ENCODE assay signal across 8 mouse cellular contexts in genomic region chr5:36581924-36582642, GRCm38 (mm10). TPM values are rescaled to one million over a fixed set of nuclear protein-coding genes. Genes with fewer than 3 reads are reported as not detected.
DNase-seq lines count a peak whose midpoint lies in the region; ATAC-seq and TF ChIP-seq lines count a peak whose summit lies in the region.

No protein-coding gene starts in this region.

- no peak for TF ChIP-seq CTCF in Patski (IDR thresholded peaks at IDR 0.05)

- H3K9me3 ChIP-seq in hindbrain, embryonic 13.5 days: no peaks in the 10 kb centered on the region

- H3K4me3 ChIP-seq in hindbrain, embryonic 13.5 days: peak overlapping the region; percentile 70

- H3K36me3 ChIP-seq in hindbrain, embryonic 13.5 days: no peaks in the 10 kb centered on the region

- WGBS in hindbrain, embryonic 13.5 days: 2% methylated on average over 54 of the region's 54 CpGs

- H3K27me3 ChIP-seq in Patski: peaks cover 4% of the 10 kb centered on the region
- H3K27me3 ChIP-seq in hindbrain, embryonic 13.5 days: 0 out of 2 replicates have a peak, but pooled peaks cover 13% of the 10 kb centered on the region

- H3K4me1 ChIP-seq in hindbrain, embryonic 13.5 days (replicated peaks): peaks cover 13% of the 10 kb centered on the region

- DNase-seq in Patski (ENCODE audit: low read depth, low spot score): peak; percentile 98
- DNase-seq in cerebellum, postnatal 14 days: peak; percentile 98
- peak; percentile 98 for DNase-seq in frontal cortex, postnatal 14 days (ENCODE audit: low spot score in 2 of 2)
- DNase-seq in layer of hippocampus, postnatal 25 days (ENCODE audit: extremely low spot score in 1 of 2, low spot score in 1 of 2): peak; percentile 89 to 90
- DNase-seq in lung, postnatal 25 days (ENCODE audit: low spot score): peak; percentile 100
- DNase-seq in retina, embryonic 14.5 days (ENCODE audit: low spot score): peak; percentile 100
- peak; percentile 100 for DNase-seq in thymus, postnatal 4 days

- peak overlapping the region; percentile 92 for H3K4me2 ChIP-seq in hindbrain, embryonic 13.5 days

- peak overlapping the region; percentile 77 for H3K9ac ChIP-seq in hindbrain, embryonic 13.5 days

- POLR2A ChIA-PET in Patski (lab: Charles Lee): interaction anchor here (1.2 kb wide), 2 partner anchors 53 to 59 kb away, joined by 3 to 5 read pairs; no protein-coding TSS in a partner anchor

- CTCF ChIA-PET in Patski (lab: Charles Lee): interaction anchor here (0.9 to 1.2 kb wide), 3 partner anchors 13 to 60 kb away, joined by 3 to 5 read pairs (median 4); no protein-coding TSS in a partner anchor

- in situ Hi-C loops in Patski (cut with MboI; ENCODE audit: low pct_unique_long_range_greater_than_20kb): loop anchor here (5.0 kb wide), 1 partner anchor 55 kb away; no protein-coding TSS in a partner anchor

- peak overlapping the region; percentile 94 for H3K27ac ChIP-seq in hindbrain, embryonic 13.5 days

- peak; percentile 93 for ATAC-seq in Patski
- ATAC-seq in hindbrain, embryonic 13.5 days (ENCODE audit: low FRiP score): peak; percentile 97

RNA-seq across cellular contexts. Expression of gene Tbc1d14, which starts 11.0 kb away (rescaled TPM):
- 49.8 TPM for polyA plus RNA-seq in Patski (2021)
- 68.1 and 70.1 TPM in 2 replicates for polyA plus RNA-seq in hindbrain, embryonic 13.5 days (2015; fragmentation: Nextera tagmentation; extraction: Ambion mirVana)
- 100 to 1,000 TPM in 1 of 2 experiments, 10 to 100 TPM in 1; 92.4 to 104 TPM for total RNA-seq in layer of hippocampus, postnatal 25 days (2021)

Comparison
In these comparisons a context has a peak if more than half of its experiments do, and no peak if none do; other contexts are left out.
1. Peak in every context shown above with its lines: DNase-seq, ATAC-seq, H3K4me3 ChIP-seq and H3K27ac ChIP-seq.